Mouse (Mus musculus) embryo, embryonic 10 days (tissue): Measurements from ENCODE around the gene Xntrpc.
"Not testable (repeated sequence)": the region's sequence is repeated elsewhere in the genome, so short reads cannot be mapped to it uniquely, and the experiment has no call there.

Experiments
- DNase-seq: peaks from one replicate; pipeline ENCODE4 v3.0.0-alpha.2; 2015; ENCODE audit warnings: low spot score

The Xntrpc gene

GRCm38 (mm10) chr7:102065046-102065891, at the start of gene Xntrpc, which contains the start of the genes Rnf121 and Xndc1:
Gene Xntrpc (plus strand): TSS chr7:102065713.
Gene Rnf121 (minus strand): TSS chr7:102065469.
Gene Xndc1 (plus strand): TSS chr7:102065511.
- peak; percentile 96 for DNase-seq

GRCm38 (mm10) chr7:102016936-102017335, 48.6 kb upstream of the Xntrpc start:
- no peak for DNase-seq

- DNase-seq = no peak
These were observed 48.1 kb upstream of the Xntrpc start for GRCm38 (mm10) chr7:102017452-102017851.

GRCm38 (mm10) chr7:102018034-102018433, 47.5 kb upstream of the Xntrpc start:
- DNase-seq = no peak

- no peak for DNase-seq
These were observed 46.9 kb upstream of the Xntrpc start, which contains the start of gene Il18bp for GRCm38 (mm10) chr7:102018590-102018989. Gene Il18bp (minus strand): TSS chr7:102018690.

- DNase-seq = no peak
These were observed 46.2 kb upstream of the Xntrpc start for GRCm38 (mm10) chr7:102019362-102019761.

GRCm38 (mm10) chr7:102020934-102021333, 44.6 kb upstream of the Xntrpc start:
- not testable (repeated sequence) for DNase-seq

GRCm38 (mm10) chr7:102023821-102024220, 41.7 kb upstream of the Xntrpc start:
- DNase-seq = no peak

GRCm38 (mm10) chr7:102025187-102026119, 40.1 kb upstream of the Xntrpc start:
- no peak for DNase-seq

- no peak for DNase-seq
These were observed 30.6 kb upstream of the Xntrpc start for GRCm38 (mm10) chr7:102034904-102035303.

GRCm38 (mm10) chr7:102035534-102035933, 30.0 kb upstream of the Xntrpc start:
- DNase-seq = no peak

GRCm38 (mm10) chr7:102037318-102037717, 28.2 kb upstream of the Xntrpc start:
- no peak for DNase-seq

- no peak for DNase-seq
These were observed 23.2 kb upstream of the Xntrpc start for GRCm38 (mm10) chr7:102042314-102042713.

- not testable (repeated sequence) for DNase-seq
These were observed 17.0 kb upstream of the Xntrpc start for GRCm38 (mm10) chr7:102048524-102048923.

GRCm38 (mm10) chr7:102061353-102061752, 4.2 kb upstream of the Xntrpc start:
- no peak for DNase-seq

GRCm38 (mm10) chr7:102062203-102062602, 3.3 kb upstream of the Xntrpc start:
- DNase-seq = no peak

GRCm38 (mm10) chr7:102063891-102064290, 1.6 kb upstream of the Xntrpc start:
- DNase-seq = no peak

GRCm38 (mm10) chr7:102064655-102065045, 863 bp upstream of the Xntrpc start:
- DNase-seq = no peak

- no peak for DNase-seq
These were observed 850 bp downstream of the Xntrpc start for GRCm38 (mm10) chr7:102066363-102066762.

GRCm38 (mm10) chr7:102076714-102077296, 11.3 kb downstream of the Xntrpc start:
- DNase-seq = peak; percentile 64

GRCm38 (mm10) chr7:102078517-102078916, 13.0 kb downstream of the Xntrpc start:
- no peak for DNase-seq

- DNase-seq = no peak
These were observed 14.8 kb downstream of the Xntrpc start for GRCm38 (mm10) chr7:102080311-102080710.
